Mouse (Mus musculus) limb, embryonic 12.5 days (tissue): Measurements from ENCODE around the gene Kif18a. TPM values are rescaled to one million over a fixed set of nuclear protein-coding genes. Genes with fewer than 3 reads are reported as not detected.

ENCODE experiments used
- ATAC-seq: fragments of 200-750 bp; cut with Nextera tagmentation; 2 replicates; pipeline ENCODE4 v1.8.0; 2017; ENCODE audit warnings: low read depth, moderate TSS enrichment; ENCODE audit not compliant: insufficient number of reproducible peaks, insufficient read depth, low FRiP score, low TSS enrichment
- H3K27ac ChIP-seq: fragments of 300-500 bp; sonication (generic); 2 replicates; pipeline ENCODE4 v1.5.1; 2016; ENCODE audit warnings: mild to moderate bottlenecking, moderate library complexity
- H3K27me3 ChIP-seq: fragments of 300-500 bp; sonication (generic); 2 replicates; pipeline ENCODE4 v1.6.1; 2016; ENCODE audit warnings: mild to moderate bottlenecking, moderate library complexity
- H3K36me3 ChIP-seq: fragments of 300-500 bp; sonication (generic); 2 replicates; pipeline ENCODE4 v1.6.1; 2016; ENCODE audit warnings: mild to moderate bottlenecking, moderate library complexity
- H3K4me1 ChIP-seq: fragments of 300-500 bp; sonication (generic); replicated peaks from 2 replicates; pipeline ENCODE4 v1.6.1; 2016
- H3K4me2 ChIP-seq: fragments of 300-500 bp; sonication (generic); 2 replicates; pipeline ENCODE4 v1.6.1; 2016; ENCODE audit warnings: mild to moderate bottlenecking, moderate library complexity
- H3K4me3 ChIP-seq: fragments of 300-500 bp; sonication (generic); replicated peaks from 2 replicates; pipeline ENCODE4 v1.5.1; 2016; ENCODE audit warnings: mild to moderate bottlenecking
- H3K9ac ChIP-seq: fragments of 300-500 bp; sonication (generic); replicated peaks from 2 replicates; pipeline ENCODE4 v1.6.1; 2016; ENCODE audit warnings: mild to moderate bottlenecking, moderate library complexity
- H3K9me3 ChIP-seq: fragments of 300-500 bp; sonication (generic); 2 replicates; pipeline ENCODE4 v1.6.1; 2016; ENCODE audit warnings: mild to moderate bottlenecking, moderate library complexity
- WGBS: fragments of 180-500 bp; shearing (Covaris S2); methylation state at CpG from one replicate; pipeline ENCODE4 v1.1.7; 2016; 5-methylcytosine and 5-hydroxymethylcytosine counted together
- polyA plus RNA-seq: library from polyadenylated mRNA; unstranded; fragments of >200 nt; fragmentation: Nextera tagmentation; extraction: Ambion mirVana; gene quantifications from 2 replicates; pipeline ENCODE4 v1.2.1, GENCODE M21; 2016

Gene Kif18a
- polyA plus RNA-seq, 1 experiment from 2014 or later: 29.5 TPM

DNA sequence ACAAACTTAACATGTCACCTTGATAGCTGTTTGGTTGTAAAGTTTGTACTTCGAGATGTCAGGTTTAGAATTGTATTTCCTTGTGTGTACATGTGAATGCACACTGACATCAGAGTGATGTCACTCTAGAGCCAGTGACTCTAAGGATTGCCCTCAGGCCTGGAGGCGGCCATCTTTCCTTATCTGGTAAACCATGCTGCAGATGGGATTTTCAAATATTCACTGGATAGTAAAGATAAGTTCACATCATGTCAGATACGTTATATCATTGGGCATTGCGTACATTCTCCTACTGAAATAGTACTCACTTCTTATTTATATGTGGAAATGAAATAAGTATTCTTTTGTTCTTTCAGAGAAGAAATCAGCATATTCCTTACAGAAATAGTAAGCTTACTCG is 15.7 kb downstream of the Kif18a start:
- no peak overlapping the region for H3K27ac ChIP-seq
- H3K4me3 ChIP-seq: no peak overlapping the region
- no peak for ATAC-seq
- no peak overlapping the region for H3K9ac ChIP-seq
- H3K9me3 ChIP-seq: no peaks in the 10 kb centered on the region
- no peaks in the 10 kb centered on the region for H3K4me1 ChIP-seq
- WGBS: 91% methylated on average over 5 of the region's 5 CpGs
- no peaks in the 10 kb centered on the region for H3K27me3 ChIP-seq
- peaks cover 44% of the 10 kb centered on the region for H3K36me3 ChIP-seq
- no peak overlapping the region for H3K4me2 ChIP-seq

DNA sequence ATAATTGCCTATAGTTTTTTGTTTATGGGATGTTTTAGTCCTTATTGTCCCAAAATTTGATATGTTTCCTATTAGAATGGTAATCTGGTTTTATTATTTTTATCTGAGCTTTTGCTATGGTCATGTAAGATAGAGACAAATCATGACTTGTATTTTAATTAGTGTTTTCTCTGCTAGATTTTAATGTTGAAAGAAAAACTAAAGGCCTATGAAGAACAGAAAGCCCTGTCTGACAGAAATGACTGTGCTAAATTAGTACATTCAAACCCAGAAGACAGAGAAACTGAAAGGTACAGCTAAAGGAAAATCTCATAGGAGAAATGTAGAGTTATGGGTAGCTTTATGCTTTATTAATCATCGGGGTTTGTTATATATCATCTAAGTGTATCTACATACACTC is 17.6 kb downstream of the Kif18a start:
- H3K27me3 ChIP-seq: no peaks in the 10 kb centered on the region
- no peaks in the 10 kb centered on the region for H3K9me3 ChIP-seq
- WGBS: 97% methylated on average over 1 of the region's 1 CpGs
- H3K9ac ChIP-seq: no peak overlapping the region
- H3K4me2 ChIP-seq: no peak overlapping the region
- no peak overlapping the region for H3K4me3 ChIP-seq
- no peak for ATAC-seq
- H3K36me3 ChIP-seq: peaks cover 36% of the 10 kb centered on the region
- H3K4me1 ChIP-seq: no peaks in the 10 kb centered on the region
- no peak overlapping the region for H3K27ac ChIP-seq

DNA sequence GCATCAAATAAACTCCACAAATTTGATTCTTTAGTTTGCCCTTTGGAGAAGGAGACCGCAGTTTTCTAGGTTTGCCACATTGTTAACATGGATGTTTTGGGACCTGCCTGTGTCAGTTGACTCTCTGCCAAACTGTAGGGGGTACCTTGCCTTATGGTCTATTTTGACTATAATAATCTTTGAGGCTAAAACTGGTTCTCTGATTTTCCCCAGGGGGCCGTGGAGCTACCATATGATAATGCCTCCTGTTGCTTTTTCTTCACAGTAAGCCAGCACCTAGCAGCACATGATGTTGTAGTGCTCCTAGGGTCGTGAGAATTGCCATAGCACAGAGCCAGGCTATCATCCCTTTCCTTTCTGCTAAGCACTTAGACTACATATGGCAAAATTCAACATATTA is 21.7 kb downstream of the Kif18a start:
- no peak overlapping the region for H3K4me3 ChIP-seq
- no peak overlapping the region for H3K27ac ChIP-seq
- H3K9ac ChIP-seq: no peak overlapping the region
- ATAC-seq: no peak
- H3K36me3 ChIP-seq: peaks cover 33% of the 10 kb centered on the region
- H3K27me3 ChIP-seq: no peaks in the 10 kb centered on the region
- no peaks in the 10 kb centered on the region for H3K4me1 ChIP-seq
- no peaks in the 10 kb centered on the region for H3K9me3 ChIP-seq
- 90% methylated on average over 3 of the region's 3 CpGs for WGBS
- H3K4me2 ChIP-seq: no peak overlapping the region

DNA sequence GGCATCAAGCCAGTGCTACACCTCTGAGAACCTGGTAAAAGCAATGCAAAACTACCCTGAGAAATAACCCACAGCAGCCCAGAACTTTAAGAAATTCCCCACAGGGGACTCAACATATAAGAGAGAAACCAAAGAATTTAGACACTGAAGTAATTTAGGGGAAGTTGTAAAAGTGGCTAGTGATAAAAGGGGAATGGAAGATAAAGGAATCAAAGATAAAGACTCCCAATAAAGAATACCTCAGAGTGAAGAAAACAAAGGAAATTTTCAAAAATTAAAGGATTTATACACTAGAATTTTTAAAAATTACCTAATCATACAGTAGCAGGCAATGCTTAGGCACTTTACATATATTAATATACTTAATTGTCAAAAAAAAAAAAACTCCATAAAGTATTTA is 23.1 kb downstream of the Kif18a start:
- no peaks in the 10 kb centered on the region for H3K27me3 ChIP-seq
- no peaks in the 10 kb centered on the region for H3K9me3 ChIP-seq
- peaks cover 28% of the 10 kb centered on the region for H3K36me3 ChIP-seq
- H3K4me3 ChIP-seq: no peak overlapping the region
- no peak overlapping the region for H3K4me2 ChIP-seq
- no peak overlapping the region for H3K9ac ChIP-seq
- H3K27ac ChIP-seq: no peak overlapping the region
- no peaks in the 10 kb centered on the region for H3K4me1 ChIP-seq
- ATAC-seq: no peak

DNA sequence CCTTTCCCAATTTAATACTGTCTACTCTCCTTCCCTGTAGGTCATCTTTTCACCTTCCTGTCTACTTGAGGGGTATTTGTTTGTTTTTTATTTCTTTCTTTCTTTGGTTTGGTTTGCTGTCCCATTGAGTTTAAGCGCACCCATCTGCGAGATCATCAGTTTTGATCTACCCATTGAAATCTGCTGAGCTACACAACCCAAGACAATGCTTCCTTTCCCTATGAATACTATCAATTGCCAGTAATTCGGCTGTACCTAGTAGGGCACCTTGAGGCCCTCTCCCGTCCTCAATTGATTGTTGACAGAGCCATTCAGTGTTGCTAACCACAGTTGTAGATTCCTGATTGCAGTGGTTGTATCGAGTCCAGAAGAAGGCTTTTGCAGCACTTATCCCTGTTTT is 30.8 kb downstream of the Kif18a start:
- Histone ChIP-seq H3K27ac (no peak overlapping the region), H3K4me1 (no peaks in the 10 kb centered on the region), H3K27me3 (no peaks in the 10 kb centered on the region), H3K9me3 (no peaks in the 10 kb centered on the region), H3K9ac (no peak overlapping the region), H3K4me3 (no peak overlapping the region), H3K36me3 (peaks cover 46% of the 10 kb centered on the region), H3K4me2 (no peak overlapping the region)
- ATAC-seq: no peak
- 96% methylated on average over 5 of the region's 5 CpGs for WGBS

DNA sequence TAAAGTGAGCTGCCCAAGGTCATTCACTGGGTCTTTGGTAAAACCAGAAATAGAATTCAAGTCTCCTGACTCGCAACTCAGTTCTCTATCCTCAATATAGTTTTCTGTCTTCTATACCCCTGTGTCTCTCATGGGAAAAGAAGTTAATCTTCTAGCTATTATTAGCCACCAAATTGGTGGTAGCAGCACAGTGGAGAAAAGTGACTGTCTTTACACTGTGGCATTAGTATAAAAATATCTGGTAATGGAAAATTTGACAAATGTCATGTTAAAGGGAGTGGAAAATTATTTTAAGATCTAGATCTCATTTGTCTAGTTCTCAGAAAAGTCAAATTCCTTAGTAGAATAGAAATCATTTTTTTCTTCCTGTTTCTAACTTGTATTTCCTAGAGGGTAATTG is 51.3 kb downstream of the Kif18a start:
- no peak overlapping the region for H3K4me2 ChIP-seq
- 92% methylated on average over 1 of the region's 1 CpGs for WGBS
- H3K36me3 ChIP-seq: peaks cover 16% of the 10 kb centered on the region; the same call in 1 of the 2 replicates
- H3K27ac ChIP-seq: no peak overlapping the region
- no peaks in the 10 kb centered on the region for H3K9me3 ChIP-seq
- ATAC-seq: no peak
- H3K27me3 ChIP-seq: no peaks in the 10 kb centered on the region
- H3K4me1 ChIP-seq: no peaks in the 10 kb centered on the region
- no peak overlapping the region for H3K4me3 ChIP-seq
- H3K9ac ChIP-seq: no peak overlapping the region

DNA sequence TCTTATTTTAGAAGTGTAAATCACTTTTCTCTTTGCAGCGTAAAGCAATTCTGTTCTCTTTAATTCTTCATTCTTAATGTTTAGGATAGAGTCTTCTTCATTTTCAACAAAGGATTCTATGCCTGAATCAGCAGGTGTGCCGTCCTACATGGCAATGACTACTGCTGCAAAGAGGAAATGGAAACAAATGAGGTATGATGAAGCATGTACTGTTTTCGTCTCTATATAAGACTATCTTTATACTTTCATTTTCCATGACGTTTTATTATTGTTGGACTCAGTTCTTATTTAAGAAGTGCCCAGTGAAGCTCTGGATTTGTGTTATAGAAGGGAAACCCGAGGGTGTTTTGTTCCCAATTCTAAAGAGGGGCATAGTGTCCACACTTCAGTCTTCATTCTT is 53.7 kb downstream of the Kif18a start:
- H3K4me2 ChIP-seq: no peak overlapping the region
- H3K36me3 ChIP-seq: peaks cover 23% of the 10 kb centered on the region; the same call in 1 of the 2 replicates
- ATAC-seq: no peak
- no peak overlapping the region for H3K27ac ChIP-seq
- H3K4me1 ChIP-seq: no peaks in the 10 kb centered on the region
- WGBS: 92% methylated on average over 5 of the region's 5 CpGs
- H3K27me3 ChIP-seq: no peaks in the 10 kb centered on the region
- H3K9ac ChIP-seq: no peak overlapping the region
- no peaks in the 10 kb centered on the region for H3K9me3 ChIP-seq
- no peak overlapping the region for H3K4me3 ChIP-seq

DNA sequence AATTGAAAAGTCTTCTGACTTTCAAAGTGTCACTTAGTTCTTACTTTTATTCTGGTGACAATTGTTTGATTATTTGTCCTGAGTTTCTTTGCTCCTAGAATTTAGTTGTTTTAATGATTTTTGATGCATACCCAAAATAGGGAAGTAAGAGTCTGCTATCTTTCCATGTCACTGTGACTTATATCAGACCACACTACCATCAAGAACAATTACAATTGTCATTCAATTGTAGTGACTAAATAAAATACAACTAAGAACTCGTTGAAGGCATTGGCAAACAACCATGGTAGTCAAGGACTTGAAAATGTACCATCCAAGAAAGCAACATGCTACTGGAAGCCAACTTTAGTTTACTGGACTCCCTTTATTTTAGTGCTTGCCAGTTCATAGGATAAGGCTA is 55.2 kb downstream of the Kif18a start:
- H3K27ac ChIP-seq: no peak overlapping the region
- WGBS: 82% methylated on average over 1 of the region's 1 CpGs
- H3K9ac ChIP-seq: no peak overlapping the region
- ATAC-seq: no peak
- H3K4me1 ChIP-seq: no peaks in the 10 kb centered on the region
- H3K4me3 ChIP-seq: no peak overlapping the region
- H3K27me3 ChIP-seq: no peaks in the 10 kb centered on the region
- H3K9me3 ChIP-seq: no peaks in the 10 kb centered on the region
- H3K36me3 ChIP-seq: peaks cover 26% of the 10 kb centered on the region; the same call in 1 of the 2 replicates
- no peak overlapping the region for H3K4me2 ChIP-seq

GRCm38 (mm10) chr2:109345386-109345785 is 64.8 kb downstream of the Kif18a start:
- WGBS: 88% methylated on average over 4 of the region's 4 CpGs
- no peak overlapping the region for H3K9ac ChIP-seq

DNA sequence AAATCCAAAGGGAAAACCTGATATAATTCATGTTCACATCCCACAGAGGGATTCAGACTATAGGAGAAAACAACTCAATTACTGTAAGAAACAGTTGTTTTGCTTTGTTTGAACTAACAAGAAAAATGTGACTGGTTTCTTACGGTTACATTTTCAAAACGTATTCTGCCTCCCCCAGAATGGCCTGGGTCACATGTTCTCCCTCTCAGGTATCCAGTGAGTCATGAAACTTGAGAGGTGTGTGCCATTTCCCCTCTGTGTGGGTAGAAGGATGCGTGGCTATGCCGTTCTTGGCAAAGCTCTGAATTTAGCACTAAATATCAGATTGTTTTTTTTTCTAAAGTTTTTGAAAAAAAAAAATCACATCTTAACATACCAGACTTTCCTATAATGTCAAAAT is 68.2 kb downstream of the Kif18a start:
- Histone ChIP-seq H3K9me3 (no peaks in the 10 kb centered on the region), H3K4me3 (no peak overlapping the region), H3K27ac (no peak overlapping the region), H3K27me3 (no peaks in the 10 kb centered on the region), H3K4me1 (no peaks in the 10 kb centered on the region), H3K4me2 (no peak overlapping the region), H3K9ac (no peak overlapping the region), H3K36me3 (no peaks in the 10 kb centered on the region)
- WGBS: 49% methylated on average over 4 of the region's 4 CpGs
- no peak for ATAC-seq

More at GRCm38 (mm10) chr2:109345386-109345785, 64.8 kb downstream of the Kif18a start:
- no peak overlapping the region for H3K4me2 ChIP-seq
- no peak overlapping the region for H3K27ac ChIP-seq
- H3K36me3 ChIP-seq: peaks cover 5% of the 10 kb centered on the region; the same call in 1 of the 2 replicates
- H3K4me1 ChIP-seq: no peaks in the 10 kb centered on the region
- no peaks in the 10 kb centered on the region for H3K27me3 ChIP-seq
- ATAC-seq: no peak
- H3K9me3 ChIP-seq: no peaks in the 10 kb centered on the region
- H3K4me3 ChIP-seq: no peak overlapping the region

- H3K4me1 ChIP-seq: 0 out of 2 replicates have a peak, but pooled peaks cover 3% of the 10 kb centered on the region
- 33% methylated on average over 3 of the region's 3 CpGs for WGBS
- ATAC-seq: no peak
Measured at GRCm38 (mm10) chr2:109358456-109359141, 78.1 kb downstream of the Kif18a start.

GRCm38 (mm10) chr2:109365962-109366361 is 85.4 kb downstream of the Kif18a start:
- Histone ChIP-seq H3K9ac (no peak overlapping the region), H3K4me2 (no peak overlapping the region), H3K27me3 (no peaks in the 10 kb centered on the region), H3K4me3 (no peak overlapping the region), H3K27ac (no peak overlapping the region), H3K9me3 (no peaks in the 10 kb centered on the region), H3K4me1 (no peaks in the 10 kb centered on the region), H3K36me3 (no peaks in the 10 kb centered on the region)
- 74% methylated on average over 1 of the region's 1 CpGs for WGBS
- ATAC-seq: no peak

More at GRCm38 (mm10) chr2:109358456-109359141, 78.1 kb downstream of the Kif18a start:
- no peak overlapping the region for H3K4me3 ChIP-seq
- H3K36me3 ChIP-seq: no peaks in the 10 kb centered on the region
- no peaks in the 10 kb centered on the region for H3K27me3 ChIP-seq
- H3K4me2 ChIP-seq: no peak overlapping the region
- no peak overlapping the region for H3K27ac ChIP-seq
- H3K9ac ChIP-seq: no peak overlapping the region
- no peaks in the 10 kb centered on the region for H3K9me3 ChIP-seq
